Mouse (Mus musculus): ENCODE measurements around the gene Ptchd4. TPM values are rescaled to one million over a fixed set of nuclear protein-coding genes. Genes with fewer than 3 reads are reported as not detected.

Gene Ptchd4
- polyA plus RNA-seq (2012), result not detected in 2 replicates

- no peak for TF ChIP-seq GATA1 (IDR thresholded peaks at IDR 0.05; ENCODE audit: low read length)
Measured at GRCm38 (mm10) chr17:42315669-42316611, at the start of gene Ptchd4. Ptchd4 (plus strand) TSS chr17:42315947.

GRCm38 (mm10) chr17:42276861-42277260 is 38.9 kb upstream of the Ptchd4 start:
- no peak for TF ChIP-seq GATA1 (IDR thresholded peaks at IDR 0.05; ENCODE audit: low read length)

GRCm38 (mm10) chr17:42284391-42284790 is 31.4 kb upstream of the Ptchd4 start:
- no peak for TF ChIP-seq GATA1 (IDR thresholded peaks at IDR 0.05; ENCODE audit: low read length)

- no peak for TF ChIP-seq GATA1 (IDR thresholded peaks at IDR 0.05; ENCODE audit: low read length)
Measured at GRCm38 (mm10) chr17:42286255-42286654, 29.5 kb upstream of the Ptchd4 start.

GRCm38 (mm10) chr17:42290341-42290740 is 25.4 kb upstream of the Ptchd4 start:
- no peak for TF ChIP-seq GATA1 (IDR thresholded peaks at IDR 0.05; ENCODE audit: low read length)

GRCm38 (mm10) chr17:42291793-42292192 is 24.0 kb upstream of the Ptchd4 start:
- no peak for TF ChIP-seq GATA1 (IDR thresholded peaks at IDR 0.05; ENCODE audit: low read length)

- TF ChIP-seq GATA1 (IDR thresholded peaks at IDR 0.05; ENCODE audit: low read length), result no peak
Measured at GRCm38 (mm10) chr17:42297986-42298385, 17.8 kb upstream of the Ptchd4 start.

GRCm38 (mm10) chr17:42299681-42300080 is 16.1 kb upstream of the Ptchd4 start:
- no peak for TF ChIP-seq GATA1 (IDR thresholded peaks at IDR 0.05; ENCODE audit: low read length)

GRCm38 (mm10) chr17:42303062-42303577 is 12.6 kb upstream of the Ptchd4 start:
- no peak for TF ChIP-seq GATA1 (IDR thresholded peaks at IDR 0.05; ENCODE audit: low read length)

- no peak for TF ChIP-seq GATA1 (IDR thresholded peaks at IDR 0.05; ENCODE audit: low read length)
Measured at GRCm38 (mm10) chr17:42304262-42304661, 11.5 kb upstream of the Ptchd4 start.

GRCm38 (mm10) chr17:42307001-42307400 is 8.7 kb upstream of the Ptchd4 start:
- TF ChIP-seq GATA1 (IDR thresholded peaks at IDR 0.05; ENCODE audit: low read length), result no peak

- no peak for TF ChIP-seq GATA1 (IDR thresholded peaks at IDR 0.05; ENCODE audit: low read length)
Measured at GRCm38 (mm10) chr17:42310136-42310535, 5.6 kb upstream of the Ptchd4 start.

- TF ChIP-seq GATA1 (IDR thresholded peaks at IDR 0.05; ENCODE audit: low read length), result no peak
Measured at GRCm38 (mm10) chr17:42316612-42316982, 850 bp downstream of the Ptchd4 start.

- TF ChIP-seq GATA1 (IDR thresholded peaks at IDR 0.05; ENCODE audit: low read length), result no peak
Measured at GRCm38 (mm10) chr17:42335787-42336186, 20.0 kb downstream of the Ptchd4 start.

- TF ChIP-seq GATA1 (IDR thresholded peaks at IDR 0.05; ENCODE audit: low read length), result no peak
Measured at GRCm38 (mm10) chr17:42336571-42336970, 20.8 kb downstream of the Ptchd4 start.

- no peak for TF ChIP-seq GATA1 (IDR thresholded peaks at IDR 0.05; ENCODE audit: low read length)
Measured at GRCm38 (mm10) chr17:42346027-42346426, 30.3 kb downstream of the Ptchd4 start.

- no peak for TF ChIP-seq GATA1 (IDR thresholded peaks at IDR 0.05; ENCODE audit: low read length)
Measured at GRCm38 (mm10) chr17:42358481-42358880, 42.7 kb downstream of the Ptchd4 start.
